Mouse (Mus musculus): ENCODE measurements around the gene Scn3b.
A peak's percentile ranks its signal among the peaks of the same experiment; 100 is the strongest.

Scn3b gene

GRCm38 (mm10) chr9:40316865-40317660, 48.0 kb downstream of the Scn3b start:
- no peak for DNase-seq (ENCODE audit: low read depth, low spot score)

- no peak for DNase-seq (ENCODE audit: low read depth, low spot score)
Measured at GRCm38 (mm10) chr9:40317735-40318134, 48.7 kb downstream of the Scn3b start.

DNA sequence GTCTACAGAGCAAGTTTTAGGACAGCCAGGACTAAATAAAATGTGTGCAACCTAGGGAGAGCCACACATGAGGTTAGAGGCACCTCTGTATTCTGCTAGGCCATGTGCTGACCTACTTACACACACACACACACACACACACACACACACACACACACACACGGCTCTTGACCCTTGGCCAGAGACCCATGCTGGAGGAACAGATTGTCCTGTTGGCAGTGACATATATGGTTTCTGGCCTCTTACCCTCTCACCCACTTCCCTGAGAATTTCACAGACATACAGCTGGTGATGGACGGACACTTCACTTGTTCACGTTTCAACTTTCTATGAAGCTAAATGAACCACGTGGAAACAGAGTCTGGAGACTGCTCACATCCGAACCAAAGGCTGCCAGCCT, 49.8 kb downstream of the Scn3b start:
- no peak for DNase-seq (ENCODE audit: low read depth, low spot score)

GRCm38 (mm10) chr9:40320405-40320804, 51.4 kb downstream of the Scn3b start:
- DNase-seq (ENCODE audit: low read depth, low spot score) = no peak

DNA sequence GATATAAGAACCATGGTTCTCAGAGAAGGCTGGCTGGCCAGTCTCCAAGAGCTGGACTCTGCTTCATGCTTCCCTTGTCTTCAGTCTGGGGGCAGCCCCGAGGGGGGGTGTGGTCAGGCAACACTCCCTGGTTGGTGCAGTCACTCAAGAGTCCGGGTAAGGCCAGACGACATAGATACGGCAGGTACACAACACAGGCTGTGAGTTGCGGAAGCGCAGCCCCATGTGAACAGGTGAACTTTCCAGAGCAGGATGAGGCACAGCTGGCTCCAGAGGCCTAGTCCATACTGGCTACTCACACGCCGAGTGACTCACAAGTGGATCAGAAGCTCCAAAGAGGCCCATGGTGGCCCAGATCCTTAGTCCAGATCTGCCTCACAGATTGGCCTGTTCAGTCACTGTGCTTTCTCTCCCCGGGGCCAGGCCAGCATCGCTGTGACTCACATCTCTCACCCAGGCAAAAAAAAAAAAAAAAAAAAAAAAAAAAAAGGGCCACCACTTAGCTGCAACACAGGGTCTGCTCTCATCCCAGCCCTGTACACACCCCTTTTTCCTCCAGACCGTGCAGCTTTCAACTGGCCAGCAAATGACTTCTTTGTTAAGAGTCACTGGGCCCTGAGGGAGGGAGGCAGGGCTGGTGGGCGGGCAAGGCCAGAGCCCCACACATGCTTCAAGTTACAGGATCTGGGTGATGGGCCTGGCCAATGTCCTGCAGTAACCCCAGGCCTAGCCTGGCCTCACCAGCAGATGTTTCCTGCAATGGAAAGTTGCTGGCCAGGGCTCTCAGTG, 52.1 kb downstream of the Scn3b start:
- DNase-seq (ENCODE audit: low read depth, low spot score) = peak; percentile 71

DNA sequence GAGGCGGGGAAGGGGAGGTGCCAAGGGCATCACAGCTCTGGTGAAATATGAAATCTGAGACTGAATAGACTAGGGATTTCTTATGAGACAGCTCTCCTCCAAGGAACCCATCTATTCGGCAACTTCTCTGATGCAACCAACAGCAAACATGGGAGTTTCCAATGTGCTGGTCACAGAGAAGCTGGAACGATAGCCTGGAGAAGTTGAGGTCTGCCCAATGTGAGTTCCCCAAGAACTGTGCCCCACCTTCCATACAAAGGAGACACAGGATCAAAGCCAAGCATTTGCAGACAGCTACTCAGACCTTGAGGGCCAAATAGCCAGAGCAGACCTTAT, 52.6 kb downstream of the Scn3b start:
- DNase-seq (ENCODE audit: low read depth, low spot score) = no peak

DNA sequence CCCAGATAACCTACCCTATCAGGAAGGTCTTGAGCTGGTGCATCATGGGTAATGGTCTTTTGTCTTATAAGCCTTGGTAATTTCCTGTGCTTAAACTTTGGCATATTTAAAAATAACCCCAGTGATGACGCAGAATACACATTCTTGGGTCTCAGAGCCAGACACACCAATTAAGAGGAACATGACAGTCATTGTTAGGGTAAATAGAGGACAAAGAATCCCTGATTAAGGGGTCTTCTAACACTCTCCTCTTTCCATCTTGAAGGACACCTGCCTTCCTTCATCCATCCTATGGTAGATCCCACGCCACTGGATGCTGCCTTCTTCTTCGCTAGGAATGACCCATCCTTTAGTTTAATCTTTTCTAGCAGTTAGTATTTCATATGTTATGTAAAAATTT, 53.4 kb downstream of the Scn3b start:
- no peak for DNase-seq (ENCODE audit: low read depth, low spot score)

DNA sequence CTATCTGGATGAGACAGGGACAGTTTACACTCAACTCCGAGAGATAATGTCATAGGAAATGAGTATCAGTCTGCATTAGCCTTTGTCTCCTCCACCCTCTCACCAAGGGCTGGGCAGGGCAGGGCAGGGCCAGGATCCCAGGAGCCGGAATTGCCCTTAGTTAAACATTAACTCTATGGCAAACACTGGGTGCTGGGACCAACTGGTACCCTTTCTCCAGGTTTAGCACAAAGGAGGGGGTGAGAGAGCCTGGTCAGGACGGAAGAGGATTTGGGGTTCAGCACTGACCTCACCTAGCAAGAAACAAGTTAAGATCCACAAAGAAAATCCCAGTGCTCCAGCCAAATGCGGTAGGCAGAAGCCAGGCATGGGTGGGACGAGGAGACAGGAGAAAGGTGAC, 54.2 kb downstream of the Scn3b start:
- no peak for DNase-seq (ENCODE audit: low read depth, low spot score)

- no peak for DNase-seq (ENCODE audit: low read depth, low spot score)
Measured at GRCm38 (mm10) chr9:40323773-40324172, 54.8 kb downstream of the Scn3b start.

DNA sequence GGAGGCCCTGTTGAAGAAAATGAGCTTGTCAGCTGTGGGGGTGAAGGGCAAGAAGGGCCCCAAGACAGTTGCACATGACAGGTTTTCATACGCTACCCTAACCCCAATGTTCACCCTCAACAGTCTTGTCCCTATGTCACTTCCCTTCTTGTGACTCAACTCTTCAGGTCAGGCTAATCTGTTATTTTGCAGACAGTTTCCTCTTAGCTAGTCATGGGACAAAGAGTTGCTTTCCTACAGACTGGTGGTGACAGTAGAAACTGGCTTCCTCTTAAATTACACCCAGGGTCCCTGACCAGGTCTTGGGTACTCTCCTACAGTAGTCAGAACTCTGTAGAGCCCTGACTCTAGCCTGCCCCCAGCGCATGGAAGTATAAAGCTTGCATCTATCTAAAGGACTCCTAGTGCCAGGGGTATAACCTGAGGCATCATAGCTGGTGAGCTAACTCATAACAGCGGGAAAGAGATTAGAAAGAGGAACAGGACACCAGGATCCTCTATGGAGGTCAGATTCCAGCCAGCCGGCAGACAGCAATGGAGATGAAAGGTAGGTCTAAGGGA, 55.3 kb downstream of the Scn3b start:
- no peak for DNase-seq (ENCODE audit: low read depth, low spot score)

GRCm38 (mm10) chr9:40324826-40325225, 55.8 kb downstream of the Scn3b start:
- no peak for DNase-seq (ENCODE audit: low read depth, low spot score)

GRCm38 (mm10) chr9:40326260-40326915, 57.4 kb downstream of the Scn3b start:
- no peak for DNase-seq (ENCODE audit: low read depth, low spot score)

- peak; percentile 88 for DNase-seq (ENCODE audit: low read depth, low spot score)
Measured at GRCm38 (mm10) chr9:40330609-40331382, 61.8 kb downstream of the Scn3b start.

DNA sequence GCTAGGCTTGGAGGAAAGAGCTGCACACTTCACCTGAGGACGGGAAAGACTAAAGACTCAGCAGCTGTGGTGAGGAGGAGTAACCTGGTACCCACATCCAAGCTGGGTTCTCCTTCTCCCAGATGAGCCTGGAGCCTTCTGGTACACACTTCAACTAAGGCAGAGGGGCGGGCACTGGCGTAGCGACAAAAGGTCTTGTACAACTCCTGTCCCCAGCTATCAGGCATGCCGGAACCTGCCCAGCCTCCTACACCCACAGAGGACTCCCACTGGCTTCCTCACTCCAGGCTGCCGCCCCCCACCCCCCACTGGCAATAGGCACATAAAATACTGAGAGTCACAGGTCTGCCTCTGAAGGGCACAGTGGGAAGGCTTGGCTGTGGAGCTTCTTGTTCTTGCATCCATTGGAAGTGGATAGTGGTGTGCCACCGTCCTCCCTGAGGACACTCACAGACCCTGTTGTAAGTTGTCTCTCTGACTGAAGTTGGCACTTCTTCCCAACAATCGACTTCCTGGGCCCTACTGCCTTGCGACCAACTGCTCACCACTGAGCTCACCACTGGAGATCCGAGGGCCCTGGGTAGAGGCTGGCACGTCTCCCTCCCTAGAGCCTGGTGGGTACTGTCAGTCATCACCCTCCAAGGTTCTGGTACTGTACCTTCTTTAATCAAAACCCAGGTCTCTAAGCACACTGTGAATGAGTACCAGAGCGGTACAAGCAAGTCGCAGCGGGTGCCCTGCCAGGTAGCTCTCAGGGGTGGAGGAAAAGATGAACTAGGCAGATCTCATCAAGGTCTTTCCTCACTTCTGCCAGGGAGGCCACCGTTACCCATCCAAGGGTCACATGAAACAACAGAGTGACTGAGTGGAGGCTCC, 62.6 kb downstream of the Scn3b start:
- DNase-seq (ENCODE audit: low read depth, low spot score) = no peak

DNA sequence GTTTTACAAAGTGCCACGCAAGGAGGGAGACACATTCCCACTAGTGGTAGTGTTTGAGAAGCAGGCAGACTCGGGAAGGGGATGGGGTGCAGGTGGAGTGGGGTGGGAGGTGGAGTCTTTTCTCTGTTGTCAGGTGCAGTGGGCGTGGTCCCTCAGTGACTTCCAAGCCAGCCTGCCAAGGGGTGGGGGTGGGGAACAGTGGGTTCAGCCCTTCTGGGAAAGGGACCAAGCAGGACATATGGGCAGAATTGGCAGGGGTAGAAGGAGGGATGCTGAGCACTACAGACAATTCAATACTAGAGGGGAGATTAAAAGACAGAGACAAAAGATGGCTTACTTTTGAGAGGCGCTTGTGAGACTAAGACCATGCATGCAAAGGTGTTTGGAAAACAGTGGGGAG, 63.3 kb downstream of the Scn3b start:
- DNase-seq (ENCODE audit: low read depth, low spot score) = no peak

DNA sequence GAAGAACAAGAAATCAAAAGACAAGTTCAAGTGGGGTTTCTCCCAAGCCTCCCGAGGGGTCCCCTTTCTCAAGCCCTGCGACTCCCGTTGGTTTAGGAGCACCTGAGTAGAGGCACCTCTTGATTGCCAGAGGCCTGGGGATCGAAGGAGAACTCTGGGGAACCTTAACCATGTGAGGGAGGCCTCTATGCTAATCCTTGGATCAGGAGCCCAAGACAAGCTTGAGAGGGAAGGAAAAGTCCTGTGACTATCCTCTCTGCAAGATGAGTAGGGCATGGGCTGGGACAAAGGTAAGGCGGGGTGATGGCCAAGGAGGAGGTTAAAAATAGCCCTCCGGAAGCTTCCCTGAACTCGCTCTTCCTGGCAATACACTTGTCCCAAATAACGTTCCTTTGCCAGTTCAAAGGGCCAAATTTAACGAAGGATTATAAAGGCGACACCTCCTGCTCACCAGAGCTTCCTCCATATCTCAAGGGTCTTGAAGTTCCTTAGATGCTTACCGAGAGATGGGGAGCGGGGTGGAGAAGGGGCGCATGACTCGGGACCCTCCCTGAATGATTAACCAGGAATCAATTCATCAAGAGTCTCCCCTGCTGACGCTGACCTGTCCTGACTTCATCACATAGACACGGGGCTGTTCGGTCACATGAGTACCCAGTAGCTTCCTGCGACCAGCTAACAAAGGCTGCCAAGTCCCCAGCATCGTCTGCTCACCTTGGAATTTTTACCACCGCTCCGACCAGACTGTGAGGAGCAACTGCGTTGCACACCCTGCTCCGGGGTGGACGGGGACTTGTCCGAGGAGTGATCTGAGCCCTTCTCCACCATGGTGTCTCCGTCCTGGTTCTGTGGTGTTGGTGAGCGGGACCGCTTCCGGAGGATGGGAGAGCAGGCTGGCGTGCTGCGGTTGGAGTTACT, 64.0 kb downstream of the Scn3b start:
- DNase-seq (ENCODE audit: low read depth, low spot score) = no peak

DNA sequence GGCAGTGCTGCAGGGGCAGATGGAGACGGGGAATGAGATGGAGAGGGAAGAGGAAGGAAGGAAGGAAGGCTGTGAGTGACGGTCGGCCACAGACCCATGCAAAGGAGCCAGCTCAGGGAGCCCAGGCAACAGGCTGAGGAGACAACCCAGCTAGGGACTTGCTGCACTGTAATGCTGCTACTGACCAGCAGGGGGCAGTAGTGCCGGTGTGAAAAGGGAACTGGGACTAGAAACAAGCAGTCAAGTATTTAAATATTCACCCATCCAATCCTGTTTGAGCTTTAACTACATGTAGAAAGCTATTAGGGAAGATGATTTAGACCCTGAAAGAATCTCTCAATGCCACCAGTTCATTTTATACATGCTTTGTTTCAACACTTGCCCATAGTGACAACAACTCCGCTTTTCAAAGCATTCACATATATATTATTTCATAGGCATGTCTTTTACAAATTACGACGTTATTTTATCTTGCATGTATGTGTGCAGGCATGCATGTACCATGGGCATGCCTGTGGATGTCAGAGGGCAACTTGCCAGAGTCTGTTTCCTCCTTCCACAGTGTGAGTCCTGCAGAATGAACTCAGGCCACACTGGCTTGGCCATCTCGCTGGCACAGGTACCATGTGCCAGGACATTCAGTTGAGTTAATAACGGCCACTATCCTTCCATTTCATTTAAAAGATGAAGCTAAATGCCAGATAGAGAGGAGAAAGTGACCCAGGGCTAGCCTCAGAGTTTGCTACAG, 64.8 kb downstream of the Scn3b start:
- DNase-seq (ENCODE audit: low read depth, low spot score) = peak; percentile 80

- DNase-seq (ENCODE audit: low read depth, low spot score) = no peak
Measured at GRCm38 (mm10) chr9:40334617-40335016, 65.6 kb downstream of the Scn3b start.

- DNase-seq (ENCODE audit: low read depth, low spot score) = no peak
Measured at GRCm38 (mm10) chr9:40336701-40337100, 67.7 kb downstream of the Scn3b start.
